Mouse (Mus musculus) granulocyte monocyte progenitor cell, adult 5-6 weeks (primary cell): ENCODE measurements at regions not wholly inside any gene's neighbourhood (a gene's known extent, or its start where the extent isn't known, plus 50 kb on each side); places are given as distances from the start of the nearest gene placed in this dataset.
"Not testable (repeated sequence)": the region's sequence is repeated elsewhere in the genome, so short reads cannot be mapped to it uniquely, and the experiment has no call there.

Experiments
- ATAC-seq: replicated peaks from 2 replicates; pipeline ENCODE4 v1.8.0; 2016; ENCODE audit warnings: mild to moderate bottlenecking, moderate TSS enrichment, inconsistent platforms; ENCODE audit not compliant: poor library complexity, severe bottlenecking

- no peak for ATAC-seq
Observed at GRCm38 (mm10) chr13:69129056-69129620, 129.8 kb upstream of the Adcy2 start.

- ATAC-seq: no peak
Observed at GRCm38 (mm10) chr13:69127522-69127921, 128.2 kb upstream of the Adcy2 start.

GRCm38 (mm10) chr13:69118743-69119142, 119.4 kb upstream of the Adcy2 start:
- ATAC-seq: not testable (repeated sequence)

- ATAC-seq: no peak
Observed at GRCm38 (mm10) chr13:69109168-69109567, 109.8 kb upstream of the Adcy2 start.

GRCm38 (mm10) chr13:69086613-69087012, 87.3 kb upstream of the Adcy2 start:
- peak; percentile 48 for ATAC-seq

GRCm38 (mm10) chr13:69070336-69070735, 71.0 kb upstream of the Adcy2 start:
- ATAC-seq: no peak

- ATAC-seq: no peak
Observed at GRCm38 (mm10) chr13:69069817-69070216, 70.5 kb upstream of the Adcy2 start.

GRCm38 (mm10) chr13:69066636-69067035, 67.3 kb upstream of the Adcy2 start:
- ATAC-seq: no peak

- no peak for ATAC-seq
Observed at GRCm38 (mm10) chr13:69065285-69065684, 65.9 kb upstream of the Adcy2 start.

- ATAC-seq: no peak
Observed at GRCm38 (mm10) chr13:69062692-69063233, 63.4 kb upstream of the Adcy2 start.

- no peak for ATAC-seq
Observed at GRCm38 (mm10) chr13:69061436-69061835, 62.1 kb upstream of the Adcy2 start.
